Mouse (Mus musculus): ENCODE results near the gene Thap7. TPM values are rescaled to one million over a fixed set of nuclear protein-coding genes. Genes with fewer than 3 reads are reported as not detected.

Gene Thap7
- polyA plus RNA-seq, 1 experiment from 2014 or later = 51.7 TPM

- WGBS = 83% methylated on average over 2 of the region's 2 CpGs
- Histone ChIP-seq H3K36me3 (replicated peaks) (no peaks in the 10 kb centered on the region), H3K27me3 (ENCODE audit: poor library complexity, severe bottlenecking) (peaks cover 5% of the 10 kb centered on the region), H3K9me3 (no peaks in the 10 kb centered on the region), H3K4me1 (peaks cover 25% of the 10 kb centered on the region), H3K27ac (peak overlapping the region; percentile 12), H3K4me3 (no peak overlapping the region)
- no peak for DNase-seq (ENCODE audit: extremely low spot score, low spot score)
Observed at GRCm38 (mm10) chr16:17496499-17497305, 34.2 kb downstream of the Thap7 start.

GRCm38 (mm10) chr16:17491896-17492561 lies 38.9 kb downstream of the Thap7 start:
- Histone ChIP-seq H3K27ac (no peak overlapping the region), H3K9me3 (no peaks in the 10 kb centered on the region), H3K27me3 (ENCODE audit: poor library complexity, severe bottlenecking) (peaks cover 30% of the 10 kb centered on the region), H3K4me3 (no peak overlapping the region), H3K4me1 (peaks cover 25% of the 10 kb centered on the region), H3K36me3 (replicated peaks) (peaks cover 11% of the 10 kb centered on the region)
- no peak for DNase-seq (ENCODE audit: extremely low spot score, low spot score)
- WGBS = 73% methylated on average over 5 of the region's 5 CpGs

- Histone ChIP-seq H3K4me1 (peaks cover 16% of the 10 kb centered on the region), H3K36me3 (replicated peaks) (peaks cover 20% of the 10 kb centered on the region), H3K27ac (no peak overlapping the region), H3K4me3 (no peak overlapping the region), H3K27me3 (ENCODE audit: poor library complexity, severe bottlenecking) (peaks cover 30% of the 10 kb centered on the region), H3K9me3 (no peaks in the 10 kb centered on the region)
- WGBS = 85% methylated on average over 5 of the region's 5 CpGs
- no peak for DNase-seq (ENCODE audit: extremely low spot score, low spot score)
Observed at GRCm38 (mm10) chr16:17491154-17491553, 39.8 kb downstream of the Thap7 start.

- peaks cover 30% of the 10 kb centered on the region for H3K27me3 ChIP-seq (ENCODE audit: poor library complexity, severe bottlenecking)
- no peak for DNase-seq (ENCODE audit: extremely low spot score, low spot score)
- H3K4me3 ChIP-seq = peak within 1 kb of the TSS; percentile 62
- H3K9me3 ChIP-seq = no peaks in the 10 kb centered on the region
- peaks cover 16% of the 10 kb centered on the region for H3K4me1 ChIP-seq
- under 1% methylated on average over 47 of the region's 47 CpGs for WGBS
- peaks cover 35% of the 10 kb centered on the region for H3K36me3 ChIP-seq (replicated peaks)
- peak within 1 kb of the TSS; percentile 65; the same call in 1 of the 2 replicates for H3K27ac ChIP-seq
Observed at GRCm38 (mm10) chr16:17489469-17490111, 41.3 kb downstream of the Thap7 start, which contains the start of gene Aifm3. Aifm3 (plus strand) TSS chr16:17489611.

- Histone ChIP-seq H3K27ac (no peak overlapping the region), H3K36me3 (replicated peaks) (peaks cover 44% of the 10 kb centered on the region), H3K4me1 (peaks cover 16% of the 10 kb centered on the region), H3K27me3 (ENCODE audit: poor library complexity, severe bottlenecking) (peaks cover 30% of the 10 kb centered on the region), H3K4me3 (peak overlapping the region; percentile 62), H3K9me3 (no peaks in the 10 kb centered on the region)
- 48% methylated on average over 14 of the region's 14 CpGs for WGBS
- DNase-seq (ENCODE audit: extremely low spot score, low spot score) = no peak
Observed at GRCm38 (mm10) chr16:17488478-17489468, 42.2 kb downstream of the Thap7 start.

- 96% methylated on average over 3 of the region's 3 CpGs for whole genome bisulfite sequencing
- H3K27ac ChIP-seq = no peak overlapping the region
- peaks cover 23% of the 10 kb centered on the region for H3K27me3 ChIP-seq (ENCODE audit: poor library complexity, severe bottlenecking)
Observed at GRCm38 (mm10) chr16:17486505-17486904, 44.4 kb downstream of the Thap7 start.

GRCm38 (mm10) chr16:17481465-17481864 lies 49.5 kb downstream of the Thap7 start:
- Histone ChIP-seq H3K4me1 (no peaks in the 10 kb centered on the region), H3K9me3 (no peaks in the 10 kb centered on the region), H3K27me3 (ENCODE audit: poor library complexity, severe bottlenecking) (no peaks in the 10 kb centered on the region), H3K36me3 (replicated peaks) (peaks cover 98% of the 10 kb centered on the region), H3K4me3 (no peak overlapping the region), H3K27ac (no peak overlapping the region)
- no peak for DNase-seq (ENCODE audit: extremely low spot score, low spot score)
- 93% methylated on average over 2 of the region's 2 CpGs for whole genome bisulfite sequencing

More at GRCm38 (mm10) chr16:17486505-17486904, 44.4 kb downstream of the Thap7 start:
- Histone ChIP-seq H3K36me3 (replicated peaks) (peaks cover 66% of the 10 kb centered on the region), H3K4me1 (peaks cover 16% of the 10 kb centered on the region), H3K4me3 (no peak overlapping the region), H3K9me3 (no peaks in the 10 kb centered on the region)
- no peak for DNase-seq (ENCODE audit: extremely low spot score, low spot score)

- WGBS = 90% methylated on average over 4 of the region's 4 CpGs
- DNase-seq (ENCODE audit: extremely low spot score, low spot score) = no peak
- H3K4me3 ChIP-seq = no peak overlapping the region
- no peaks in the 10 kb centered on the region for H3K9me3 ChIP-seq
- peaks cover 87% of the 10 kb centered on the region for H3K36me3 ChIP-seq (replicated peaks)
- H3K27ac ChIP-seq = no peak overlapping the region
- H3K4me1 ChIP-seq = no peaks in the 10 kb centered on the region
- no peaks in the 10 kb centered on the region for H3K27me3 ChIP-seq (ENCODE audit: poor library complexity, severe bottlenecking)
Observed at GRCm38 (mm10) chr16:17478331-17478943, 52.5 kb downstream of the Thap7 start.

Other genes with a start within 250 kb of the Thap7 start
- gene Serpind1, start 199.8 kb downstream of the Thap7 start, polyA plus RNA-seq (2016; fragmentation: Nextera tagmentation; extraction: Ambion mirVana) = 0.15 and 0.20 TPM in 2 replicates
- gene Snap29, start 125.2 kb downstream of the Thap7 start, polyA plus RNA-seq (2016; fragmentation: Nextera tagmentation; extraction: Ambion mirVana) = 11.5 and 12.0 TPM in 2 replicates
- 38.6 and 39.2 TPM in 2 replicates for gene Pi4ka, start 124.8 kb downstream of the Thap7 start, polyA plus RNA-seq (2016; fragmentation: Nextera tagmentation; extraction: Ambion mirVana)
- gene Crkl, start 79.1 kb downstream of the Thap7 start, polyA plus RNA-seq (2016; fragmentation: Nextera tagmentation; extraction: Ambion mirVana) = 72.9 and 73.4 TPM in 2 replicates
- gene Aifm3, start 41.5 kb downstream of the Thap7 start, polyA plus RNA-seq (2016; fragmentation: Nextera tagmentation; extraction: Ambion mirVana) = 1.3 and 2.8 TPM in 2 replicates
- 78.1 and 92.3 TPM in 2 replicates for gene Lztr1, start 22.4 kb downstream of the Thap7 start, polyA plus RNA-seq (2016; fragmentation: Nextera tagmentation; extraction: Ambion mirVana)
- 0.26 and 0.51 TPM in 2 replicates for gene Lrrc74b, start 30.1 kb upstream of the Thap7 start, polyA plus RNA-seq (2016; fragmentation: Nextera tagmentation; extraction: Ambion mirVana)
- 0.46 and 0.62 TPM in 2 replicates for gene P2rx6, start 30.7 kb upstream of the Thap7 start, polyA plus RNA-seq (2016; fragmentation: Nextera tagmentation; extraction: Ambion mirVana)
- gene Slc7a4, start 52.1 kb upstream of the Thap7 start, polyA plus RNA-seq (2016; fragmentation: Nextera tagmentation; extraction: Ambion mirVana) = 2.2 and 2.7 TPM in 2 replicates
- 65.6 and 66.6 TPM in 2 replicates for gene Smpd4, start 88.2 kb upstream of the Thap7 start, polyA plus RNA-seq (2016; fragmentation: Nextera tagmentation; extraction: Ambion mirVana)
- gene Ccdc74a, start 115.3 kb upstream of the Thap7 start, polyA plus RNA-seq (2016; fragmentation: Nextera tagmentation; extraction: Ambion mirVana) = 7.0 and 7.1 TPM in 2 replicates
- 47.4 and 47.5 TPM in 2 replicates for gene Med15, start 201.8 kb upstream of the Thap7 start, polyA plus RNA-seq (2016; fragmentation: Nextera tagmentation; extraction: Ambion mirVana)
- 55.4 and 59.1 TPM in 2 replicates for gene Klhl22, start 228.5 kb upstream of the Thap7 start, polyA plus RNA-seq (2016; fragmentation: Nextera tagmentation; extraction: Ambion mirVana)

Measured in forebrain, embryonic 10.5 days (tissue).